Mouse (Mus musculus): ENCODE measurements at regions not wholly inside any gene's neighbourhood (a gene's known extent, or its start where the extent isn't known, plus 50 kb on each side); places are given as distances from the start of the nearest gene placed in this dataset.
"Not testable (repeated sequence)": the region's sequence is repeated elsewhere in the genome, so short reads cannot be mapped to it uniquely, and the experiment has no call there.

DNA sequence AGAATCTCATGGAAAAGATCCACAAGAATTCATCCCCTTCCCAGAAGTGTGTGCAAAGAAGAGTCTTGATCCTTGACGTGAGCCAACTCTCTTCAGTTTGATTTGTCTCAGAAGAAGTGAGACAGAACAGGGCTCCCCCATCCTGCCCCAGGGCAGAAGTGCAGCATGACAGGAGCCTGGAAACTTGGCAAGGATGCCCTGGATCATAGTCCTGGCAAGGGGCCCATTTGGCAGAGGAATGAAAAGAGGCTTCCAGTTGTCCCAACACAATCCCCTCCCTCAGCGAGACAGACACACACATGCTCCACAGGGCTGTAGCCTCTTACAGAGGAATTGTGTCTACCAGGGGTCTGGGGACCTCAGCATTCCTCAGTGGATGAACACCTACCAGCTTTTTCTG, 102.7 kb downstream of the Ptpn20 start:
- DNase-seq (ENCODE audit: extremely low spot score), result no peak

DNA sequence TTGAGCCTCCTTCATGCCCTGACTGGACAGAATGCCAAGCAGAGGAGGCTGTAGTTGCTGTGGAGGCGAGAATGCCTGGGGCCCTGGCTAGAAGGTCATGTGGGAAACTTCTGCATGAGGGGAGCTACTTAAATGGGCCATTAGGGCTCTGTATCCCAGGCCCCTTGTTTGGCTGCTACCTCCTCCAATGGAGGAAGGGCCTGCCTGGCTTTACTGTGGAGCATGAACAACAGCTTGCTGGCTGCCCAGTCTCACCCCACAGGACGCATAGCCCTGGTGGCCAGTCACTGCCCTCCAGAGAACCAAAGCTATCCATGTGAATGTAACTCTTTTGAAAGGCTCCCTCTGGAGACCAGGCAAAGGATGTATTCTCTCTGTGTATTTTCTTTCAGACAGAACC, 105.2 kb downstream of the Ptpn20 start:
- no peak for DNase-seq (ENCODE audit: extremely low spot score)

DNA sequence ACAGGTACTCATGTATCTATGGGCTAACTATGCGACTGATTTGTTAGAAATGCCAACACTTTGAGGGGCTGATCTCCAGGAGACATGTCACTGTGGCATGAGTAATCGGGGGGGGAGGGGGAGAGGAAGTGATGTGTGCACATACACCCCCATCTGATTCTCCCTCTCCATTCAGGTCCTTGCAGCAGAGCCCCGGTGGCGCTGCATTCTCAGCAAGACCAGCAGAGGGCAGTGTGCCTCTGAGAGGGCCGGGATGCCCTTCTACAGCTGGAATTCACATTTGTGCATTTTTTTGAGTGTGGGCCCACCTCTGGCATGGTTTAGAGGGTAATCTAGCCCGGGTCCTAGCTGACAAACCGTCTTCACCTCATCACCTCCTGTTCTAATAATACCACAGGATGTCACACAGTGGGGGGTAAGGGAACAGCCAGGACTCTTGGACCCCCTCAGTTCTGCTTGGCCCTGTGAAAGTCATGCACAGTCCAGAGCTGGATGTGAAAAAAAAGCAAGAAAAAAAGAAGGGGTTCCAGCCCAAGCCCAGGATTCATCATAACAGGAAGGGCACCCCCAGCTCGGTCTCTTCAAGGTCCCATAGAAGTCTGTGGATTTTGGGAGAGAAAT, 106.5 kb downstream of the Ptpn20 start:
- DNase-seq (ENCODE audit: extremely low spot score), result peak; percentile 80

DNA sequence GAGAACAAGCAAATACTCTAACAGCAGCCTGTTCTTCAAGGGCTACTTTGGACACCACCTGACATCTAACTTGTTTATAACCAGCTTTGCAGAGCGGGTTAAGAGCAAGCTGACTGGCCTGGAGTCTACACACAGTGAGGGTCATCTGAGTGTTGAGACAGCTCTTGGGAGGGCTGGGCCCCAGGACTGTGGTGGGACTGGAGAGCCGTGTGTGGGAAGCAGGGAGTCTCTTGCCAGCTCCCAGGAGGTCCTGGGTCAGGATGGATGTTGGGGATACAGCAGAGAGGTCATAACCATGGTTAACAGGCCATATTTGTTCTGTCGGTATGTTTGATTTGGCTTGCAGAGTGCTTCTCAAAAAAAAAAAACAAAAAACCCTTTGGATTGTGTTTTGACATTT, 107.8 kb downstream of the Ptpn20 start:
- DNase-seq (ENCODE audit: extremely low spot score), result no peak

DNA sequence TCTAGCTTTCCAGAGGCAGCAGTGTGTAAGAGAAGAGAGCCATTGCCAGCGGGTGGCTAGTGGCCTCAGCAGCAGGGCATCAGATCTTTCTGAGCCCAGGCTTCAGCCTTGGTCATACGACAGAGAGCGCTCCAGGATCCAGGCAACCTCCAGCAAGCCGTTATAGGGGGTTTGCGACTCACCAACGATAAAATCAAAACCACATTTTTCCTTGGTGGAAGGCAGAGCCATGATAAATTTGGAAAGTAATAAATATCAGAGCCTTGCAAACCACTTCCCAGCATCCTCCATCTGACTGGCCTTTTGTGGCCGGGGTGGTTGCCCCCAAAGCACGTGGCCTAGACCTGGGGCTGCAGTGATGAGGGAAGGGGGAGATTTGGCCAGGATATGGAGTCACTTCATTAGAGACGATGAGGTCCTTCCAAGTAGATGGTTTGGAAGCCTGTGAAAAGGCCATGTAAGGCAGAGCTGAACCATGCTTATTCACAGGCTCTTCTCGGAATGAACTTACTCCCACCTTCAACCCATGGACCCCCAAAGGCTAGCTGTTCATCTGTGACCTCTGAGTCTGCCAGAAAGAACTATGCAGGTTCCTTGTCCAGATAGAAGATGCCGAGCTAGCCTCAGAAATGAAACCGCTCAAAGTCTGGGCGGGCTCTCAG, 110.9 kb downstream of the Ptpn20 start:
- DNase-seq (ENCODE audit: extremely low spot score), result no peak

DNA sequence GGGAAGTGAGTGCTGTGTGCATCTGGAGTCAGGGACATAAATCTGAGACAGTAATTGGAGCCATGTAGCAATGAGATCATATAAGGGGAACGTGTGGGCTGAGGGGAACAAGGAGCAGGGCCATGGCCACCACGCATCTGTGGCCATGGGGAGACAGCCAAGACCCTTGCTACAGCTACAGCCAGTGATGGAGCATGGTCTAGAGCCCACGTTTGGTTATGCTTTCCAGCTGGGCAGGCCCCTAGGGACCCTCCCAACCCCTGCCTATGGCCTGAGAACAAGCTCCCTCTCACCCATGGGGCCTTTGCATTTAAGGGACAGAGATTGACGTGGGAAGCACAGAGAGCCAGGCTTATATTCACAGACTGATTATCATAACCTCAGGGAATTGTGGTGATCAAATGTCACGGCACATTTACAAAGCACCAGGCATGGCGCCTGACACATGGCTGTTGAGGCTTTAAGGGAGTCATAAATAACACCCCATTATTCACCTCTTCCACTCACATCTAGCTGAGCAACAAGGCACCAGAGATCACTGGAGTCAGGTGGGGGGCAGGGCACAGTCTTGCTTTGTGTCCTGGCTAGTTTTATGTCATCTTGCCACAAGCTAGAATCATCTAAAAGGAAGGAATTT, 118.8 kb downstream of the Ptpn20 start:
- no peak for DNase-seq (ENCODE audit: extremely low spot score)

DNA sequence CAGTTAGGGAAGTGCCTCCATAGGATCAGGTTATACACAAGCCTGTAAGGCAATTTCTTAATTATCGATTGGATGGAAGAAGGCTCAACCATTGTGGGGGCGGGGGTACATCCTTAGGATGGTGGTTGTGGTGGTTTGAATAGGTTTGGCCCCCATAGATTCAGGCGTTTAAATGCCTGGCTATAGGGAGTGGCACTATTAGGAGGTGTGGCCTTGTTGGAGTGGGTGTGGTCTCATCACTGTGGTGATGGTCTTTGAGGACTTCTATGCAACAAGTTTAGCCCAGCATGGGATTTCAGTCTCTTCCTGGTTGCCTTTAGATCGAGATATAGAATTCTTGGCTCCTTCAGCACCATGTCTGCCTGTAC, 119.3 kb downstream of the Ptpn20 start:
- DNase-seq (ENCODE audit: extremely low spot score), result no peak

DNA sequence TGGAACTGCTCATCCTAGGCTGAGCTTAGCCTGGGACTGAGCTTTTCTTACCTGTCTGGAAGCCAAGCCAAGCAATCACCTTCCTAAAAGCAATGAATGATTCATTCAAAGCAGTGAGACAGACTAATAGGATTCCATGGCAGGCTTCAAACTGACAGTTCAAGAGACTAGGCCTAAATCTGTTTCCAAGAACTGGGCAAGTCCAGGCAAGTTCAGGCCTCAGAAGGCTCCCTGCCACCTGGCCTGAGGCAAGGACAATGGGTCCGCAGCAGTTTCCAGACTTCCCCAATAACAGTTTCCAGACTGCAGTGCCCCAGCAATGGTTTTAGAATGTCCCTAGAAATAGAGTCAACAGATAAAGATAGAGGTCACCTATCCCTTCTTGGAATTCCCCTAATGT, 123.5 kb downstream of the Ptpn20 start:
- DNase-seq (ENCODE audit: extremely low spot score), result no peak

DNA sequence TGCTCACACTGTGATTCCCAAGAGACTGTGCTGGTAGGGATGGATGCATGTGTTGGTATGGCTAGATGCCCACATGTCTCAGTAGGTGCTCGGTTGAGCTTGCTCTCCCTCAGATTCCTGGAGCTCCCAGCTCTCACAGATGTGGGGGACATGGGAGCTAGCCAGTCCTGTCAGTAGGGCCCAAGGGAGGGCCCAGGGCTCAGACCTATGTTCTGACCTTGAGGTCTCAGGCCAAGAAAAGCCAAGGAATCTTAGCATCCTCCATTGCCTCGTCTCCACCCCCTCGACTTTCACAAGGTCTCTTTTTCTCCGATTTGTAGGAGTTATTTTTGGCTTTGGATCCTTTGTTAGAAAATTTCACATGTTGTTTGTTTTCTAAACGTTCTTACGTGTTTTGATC, 130.6 kb downstream of the Ptpn20 start:
- no peak for DNase-seq (ENCODE audit: extremely low spot score)

DNA sequence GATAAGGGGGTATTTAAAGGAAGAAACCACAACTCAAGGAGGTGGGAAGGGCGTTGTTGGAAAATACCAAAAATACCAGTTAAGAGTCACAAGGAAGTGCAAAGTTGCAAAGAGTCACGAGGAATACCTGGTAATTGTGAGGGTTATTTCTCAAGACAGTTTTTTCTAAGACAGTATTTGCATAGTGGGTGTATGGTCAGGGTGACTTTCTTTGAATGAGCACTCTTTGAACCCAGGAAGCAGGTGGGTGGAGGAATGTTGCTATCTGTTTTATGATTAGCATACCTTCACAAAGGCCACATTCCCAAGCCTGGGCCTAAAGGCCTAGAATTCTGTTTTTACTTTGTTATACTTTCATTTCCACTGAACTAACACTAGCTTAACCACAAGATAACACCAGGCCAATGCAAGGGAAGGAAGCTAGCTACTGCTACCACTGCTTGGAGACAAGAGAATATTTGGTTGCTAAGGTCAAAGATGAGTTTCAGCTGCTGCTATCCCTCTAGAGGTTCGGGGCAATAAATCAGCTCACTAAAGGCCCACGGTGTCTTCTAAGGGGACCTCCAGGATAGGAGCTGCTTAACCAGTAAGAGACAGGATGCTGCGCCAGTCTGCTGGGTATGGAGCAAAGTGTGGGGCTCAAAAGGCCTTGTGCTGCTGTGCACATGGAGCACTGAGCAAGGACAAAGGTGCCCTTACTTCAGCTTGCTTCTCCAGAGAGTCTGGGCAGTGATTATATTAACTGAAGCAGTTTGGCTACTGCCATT, 133.6 kb downstream of the Ptpn20 start:
- DNase-seq (ENCODE audit: extremely low spot score), result not testable (repeated sequence)

DNA sequence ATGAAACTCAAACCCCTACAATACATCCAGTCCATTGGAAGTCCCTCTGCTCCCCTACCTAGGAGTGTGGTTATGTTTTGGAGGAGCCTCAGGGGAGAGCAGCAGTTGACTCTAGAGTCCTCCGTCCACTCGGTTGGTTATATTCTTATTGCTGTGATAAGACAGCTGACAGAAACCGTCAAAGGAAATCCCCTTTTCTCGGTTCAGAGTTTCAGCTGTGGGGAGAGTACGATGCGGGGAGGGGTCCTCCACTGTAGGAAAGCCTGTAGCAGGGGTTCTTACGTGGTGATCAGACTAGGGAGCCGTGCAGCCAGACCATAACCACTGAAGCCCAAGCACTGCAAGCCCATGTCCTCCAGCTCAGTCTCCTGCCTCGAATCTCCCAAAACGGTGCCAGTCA, 137.5 kb downstream of the Ptpn20 start:
- DNase-seq (ENCODE audit: extremely low spot score), result no peak

DNA sequence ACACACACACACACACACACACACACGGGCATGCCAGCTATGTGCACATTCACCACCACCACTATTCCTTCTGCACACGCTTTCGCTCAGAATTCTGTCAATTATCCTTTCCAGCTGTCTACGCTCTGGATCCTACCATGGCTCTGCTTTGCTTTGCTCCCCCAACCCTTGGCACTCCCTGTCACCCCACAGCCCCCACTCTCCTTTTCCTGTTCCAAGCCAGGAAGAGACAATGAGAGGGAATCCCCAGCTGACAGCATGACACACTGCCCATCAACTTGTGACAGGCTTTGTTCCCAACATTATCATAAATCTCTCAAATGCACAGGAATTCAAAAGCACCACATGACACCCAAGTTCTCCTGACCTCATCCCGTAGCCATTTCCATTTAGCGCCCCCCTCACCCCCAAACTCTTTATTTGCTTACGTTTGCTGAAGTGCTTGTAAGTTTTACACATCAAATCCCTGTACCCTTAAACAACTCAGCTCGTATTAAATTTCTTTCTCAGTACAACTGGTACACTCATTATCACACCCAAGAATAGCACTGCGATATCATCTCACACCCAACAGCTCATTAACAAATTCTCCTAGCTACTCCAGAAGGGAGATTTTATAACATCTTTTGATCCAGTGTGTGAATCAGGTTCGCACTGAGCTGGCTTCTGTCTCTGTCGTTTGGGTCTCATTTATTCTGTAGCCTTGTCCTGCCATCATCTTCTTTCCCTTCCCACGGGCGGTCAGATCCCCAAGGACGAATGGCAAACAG, 140.3 kb downstream of the Ptpn20 start:
- no peak for DNase-seq (ENCODE audit: extremely low spot score)

DNA sequence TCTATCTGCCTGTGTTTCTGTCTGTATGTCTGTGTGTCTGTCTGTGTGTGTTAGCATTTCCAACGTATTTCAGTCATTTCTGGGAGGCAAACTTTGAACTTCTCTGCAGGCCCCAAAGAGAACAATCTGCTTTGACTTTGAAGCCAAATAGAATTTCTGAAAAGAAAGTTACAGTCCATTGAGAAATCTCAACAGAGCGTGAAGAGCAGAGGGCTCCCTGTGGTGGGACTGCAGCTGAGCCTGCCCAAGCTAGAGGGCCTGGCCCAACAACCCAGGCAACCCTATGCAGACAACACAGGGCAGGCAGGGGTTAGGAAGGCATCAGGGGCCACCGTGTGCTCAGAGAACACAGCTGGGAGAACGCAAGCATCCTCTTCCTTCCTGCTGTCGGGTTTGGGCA, 143.7 kb downstream of the Ptpn20 start:
- DNase-seq (ENCODE audit: extremely low spot score), result no peak

DNA sequence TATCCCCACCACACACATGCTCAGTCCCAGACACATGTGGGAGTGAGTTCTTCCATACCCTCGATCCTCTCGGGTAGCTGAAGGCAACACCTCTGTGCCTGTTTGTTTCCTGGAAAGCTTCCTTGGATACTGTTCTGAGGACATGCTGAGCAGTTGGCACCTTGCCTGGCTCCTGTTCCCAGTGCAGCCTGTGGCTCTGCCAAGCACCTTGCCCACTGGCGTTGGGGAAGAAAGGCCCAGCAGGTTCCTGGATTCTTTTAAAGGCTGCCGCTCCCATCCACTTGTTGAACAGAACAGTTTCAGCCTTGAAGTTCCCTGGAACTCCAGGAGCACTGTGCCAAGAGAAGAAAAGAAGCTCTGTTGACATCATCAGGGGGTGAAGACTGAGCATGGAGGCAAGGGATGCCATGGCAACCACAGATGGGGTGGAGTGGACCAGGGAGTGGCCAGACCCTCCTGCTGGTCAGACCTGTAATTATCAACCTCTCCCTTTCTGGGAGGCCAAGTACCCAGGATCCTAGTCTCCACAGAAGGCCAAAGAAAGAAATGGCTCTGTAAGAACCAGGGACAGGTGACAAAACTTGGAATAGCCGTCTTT, 145.5 kb downstream of the Ptpn20 start:
- DNase-seq (ENCODE audit: extremely low spot score), result no peak

DNA sequence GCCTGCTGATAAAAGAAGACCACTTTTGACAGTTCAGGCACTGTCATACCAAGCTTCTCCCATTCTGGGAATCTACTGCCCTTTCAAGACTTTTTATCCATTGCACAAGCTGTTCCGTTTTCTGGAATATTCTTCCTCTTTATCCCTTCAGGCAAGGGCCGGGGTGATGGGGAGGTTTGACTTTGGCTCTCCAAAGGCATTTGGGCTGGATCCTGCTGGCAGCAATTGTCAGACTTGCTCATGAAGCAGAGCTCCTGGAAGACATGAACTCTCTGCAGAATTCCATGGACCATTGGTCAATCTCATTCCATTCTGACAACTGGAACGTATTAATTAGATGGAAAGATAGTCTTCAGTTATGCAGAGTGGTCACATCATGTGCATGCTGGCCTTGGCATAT, 146.6 kb downstream of the Ptpn20 start:
- DNase-seq (ENCODE audit: extremely low spot score), result no peak

DNA sequence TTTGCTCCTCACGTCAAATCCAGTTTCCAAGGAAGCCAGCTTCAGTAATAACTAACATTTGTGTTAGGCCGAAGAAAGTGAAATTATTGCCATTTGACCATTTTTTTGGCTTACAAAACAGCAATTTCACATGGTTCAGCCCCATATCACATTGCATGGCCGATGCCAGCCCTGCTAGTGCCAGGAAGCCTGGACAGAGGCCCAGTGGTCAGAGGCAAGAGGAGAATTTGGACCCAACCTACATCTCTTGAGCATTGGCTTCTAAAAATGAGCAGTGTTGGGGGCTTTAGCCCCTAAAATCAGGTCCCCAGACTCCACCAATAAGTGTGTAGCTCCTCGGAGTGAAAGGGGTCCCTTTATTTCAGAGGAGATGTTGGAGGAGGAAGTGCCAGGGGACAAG, 157.2 kb downstream of the Ptpn20 start:
- DNase-seq (ENCODE audit: extremely low spot score), result no peak

DNA sequence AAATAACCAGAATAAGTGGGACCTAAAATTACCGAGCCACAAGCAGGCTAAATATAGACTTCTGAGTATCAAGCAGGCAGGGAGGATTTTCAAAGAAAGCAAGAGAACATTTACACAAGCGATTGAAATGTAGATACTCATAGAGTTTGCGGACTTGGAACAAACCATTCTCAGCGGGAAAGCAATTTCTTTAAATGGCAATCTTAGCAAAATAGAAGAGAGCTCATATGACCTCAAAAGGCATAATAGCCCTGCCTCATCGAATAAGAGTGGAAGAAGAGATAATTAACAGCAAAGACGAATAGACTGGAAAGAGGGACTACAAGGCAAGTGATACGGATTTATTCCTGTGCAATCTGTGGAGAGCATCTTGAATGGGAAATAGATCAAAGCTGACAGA, 163.7 kb upstream of the Gdf10 start:
- DNase-seq (ENCODE audit: extremely low spot score), result no peak

DNA sequence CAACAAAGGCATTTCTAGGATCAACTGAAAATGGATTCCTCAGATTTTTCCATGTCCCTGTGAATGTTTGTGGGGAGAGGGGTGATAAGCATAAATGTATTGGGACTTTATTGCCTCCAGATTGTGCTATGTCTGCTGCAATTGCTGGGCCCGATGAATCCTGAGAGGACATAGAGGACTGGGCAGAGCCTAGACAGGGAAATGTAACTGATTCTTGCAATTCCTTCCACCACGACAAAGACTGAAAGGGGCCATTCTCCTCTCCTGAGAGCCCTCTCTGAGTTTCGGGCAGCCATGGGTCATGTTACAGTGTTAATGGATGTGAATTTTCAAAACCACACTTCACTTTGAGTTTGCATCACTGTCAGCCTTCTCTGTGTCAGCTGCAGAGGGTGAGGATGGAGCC, 159.7 kb upstream of the Gdf10 start:
- DNase-seq (ENCODE audit: extremely low spot score), result no peak

DNA sequence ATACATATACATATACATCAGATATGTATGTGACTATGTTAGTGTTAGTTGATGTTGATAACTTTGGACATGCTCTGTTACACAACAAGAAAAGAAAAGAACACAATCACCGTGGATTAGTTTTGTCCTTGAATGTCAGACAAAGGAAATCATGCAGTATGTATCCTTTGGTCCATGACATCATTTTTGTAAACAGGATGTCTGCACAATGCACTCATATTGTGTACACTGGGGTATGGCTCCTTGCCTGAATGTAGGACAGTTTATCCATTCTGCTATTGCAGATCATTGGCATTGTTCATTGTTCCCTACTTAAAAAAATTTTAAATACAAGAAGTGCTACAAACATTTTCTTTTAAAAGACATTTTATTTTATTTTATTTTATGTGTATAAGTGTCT, 157.6 kb upstream of the Gdf10 start:
- DNase-seq (ENCODE audit: extremely low spot score), result no peak

DNA sequence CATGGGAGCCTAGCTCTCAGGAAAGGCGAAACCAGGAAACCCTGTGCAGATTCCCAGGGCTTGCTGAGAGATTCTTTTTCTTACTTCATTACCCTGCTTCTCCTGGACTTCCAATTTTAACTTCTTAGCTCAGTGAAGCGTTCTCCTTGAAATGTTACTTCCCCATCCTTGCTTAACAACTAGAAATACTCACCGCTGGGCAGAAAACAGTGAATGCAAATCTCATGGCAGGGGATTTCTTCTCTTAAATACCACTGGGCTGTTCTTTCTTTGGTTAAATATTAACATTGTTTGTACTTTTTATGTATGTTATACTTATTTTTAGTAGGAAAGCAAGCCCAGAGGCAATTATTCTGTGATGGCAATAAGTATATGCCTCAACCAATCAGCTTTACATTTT, 151.0 kb upstream of the Gdf10 start:
- DNase-seq (ENCODE audit: extremely low spot score), result no peak

DNA sequence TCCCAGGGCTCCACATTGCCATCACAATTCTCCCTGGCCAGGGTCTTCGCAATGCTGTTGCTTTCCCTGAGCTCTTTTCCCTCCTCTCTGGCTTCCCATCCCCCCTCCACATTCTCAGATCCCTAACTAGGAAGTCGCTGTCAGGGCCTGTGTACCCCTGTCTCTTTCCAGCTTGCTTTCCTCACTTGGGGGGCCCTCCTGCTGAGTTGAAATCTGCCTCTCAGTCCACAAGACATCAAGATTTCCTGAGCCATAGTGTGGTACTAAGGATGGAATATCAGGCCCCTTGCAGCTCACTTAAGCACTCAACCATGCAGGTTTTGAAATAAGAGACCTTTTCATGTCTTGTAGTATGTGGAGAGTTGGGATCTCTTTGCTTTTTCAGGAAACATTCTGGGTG, 133.8 kb upstream of the Gdf10 start:
- DNase-seq (ENCODE audit: extremely low spot score), result no peak

DNA sequence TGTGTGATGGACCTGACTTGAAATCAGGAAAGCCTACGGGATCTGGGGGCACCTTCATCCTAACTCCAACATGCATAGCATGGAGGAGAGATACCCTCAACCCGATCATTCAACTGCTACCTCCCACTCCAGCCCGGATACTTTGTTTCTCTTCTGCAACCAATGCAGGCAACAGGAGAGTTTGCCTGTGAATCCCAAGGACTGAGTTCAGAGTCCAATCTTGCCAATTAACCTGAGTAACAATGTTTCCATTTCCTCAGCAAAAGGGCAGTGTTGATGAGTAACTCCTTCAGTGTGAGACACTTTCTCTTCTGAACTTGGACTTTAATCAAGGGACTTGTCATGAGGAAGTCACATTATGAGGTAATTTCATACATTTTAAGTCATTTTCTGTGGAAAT, 129.1 kb upstream of the Gdf10 start:
- DNase-seq (ENCODE audit: extremely low spot score), result no peak

Measured in embryo, embryonic 9.5 days (tissue).